Mouse (Mus musculus) spleen, adult 18-20 months (tissue): ENCODE data around the gene Chrnb1.
A peak's percentile ranks its signal among the peaks of the same experiment; 100 is the strongest.

ENCODE experiments used
- DNase-seq, 2 experiments: peaks; one replicate each; pipeline ENCODE4 v3.0.0; 2022; ENCODE audit warnings: mixed read lengths in 2 of 2

Gene Chrnb1

DNA sequence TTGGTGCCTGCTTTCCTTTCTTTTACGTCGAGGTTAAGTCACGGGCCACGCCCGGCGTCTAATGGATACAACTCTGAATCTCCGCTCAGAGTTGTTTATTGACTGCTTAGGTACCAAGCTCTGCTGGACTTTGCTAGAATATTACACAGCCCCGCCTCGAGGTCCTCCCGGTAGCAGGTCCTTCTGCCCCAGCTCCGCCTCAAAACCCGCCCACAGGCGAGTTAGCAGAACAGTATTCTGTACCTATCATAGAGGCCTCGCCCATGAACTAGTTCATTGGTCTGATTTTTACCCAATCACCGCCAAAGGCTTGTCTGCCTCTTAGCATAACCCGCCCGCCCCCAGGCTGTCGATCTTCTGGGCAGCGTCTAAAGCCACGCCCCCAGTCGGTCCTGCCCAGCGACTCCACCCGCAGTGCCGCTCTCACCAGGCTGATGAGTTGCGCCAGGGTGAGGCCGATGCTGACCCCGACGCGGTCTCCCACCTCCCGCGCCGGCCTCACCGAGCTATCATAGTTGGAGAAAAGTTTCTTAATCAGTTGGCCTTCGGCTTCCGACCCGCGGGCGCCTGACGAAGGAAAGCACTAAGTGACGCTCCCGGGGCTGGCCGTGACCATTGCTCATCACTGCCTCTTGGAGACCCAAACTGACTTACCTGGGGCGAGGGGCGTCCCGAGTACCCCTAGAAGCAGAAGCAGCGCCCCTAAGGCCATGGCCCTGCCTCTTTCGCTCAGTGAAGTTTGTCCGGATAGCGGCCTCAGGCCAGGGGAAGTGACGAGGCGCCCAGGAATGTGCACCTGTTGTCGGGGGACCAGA, at the start of gene Chrnb1:
TSS of gene Chrnb1 (minus strand) at position 776 of the 815 bp plus-strand sequence.
- DNase-seq: peak; percentile 90 to 92

GRCm38 (mm10) chr11:69838714-69839104, 43.0 kb upstream of the Chrnb1 start:
- DNase-seq: no peak

- peak; percentile 78 to 81 for DNase-seq
These were observed 42.4 kb upstream of the Chrnb1 start, which contains the start of gene Tmem256 for GRCm38 (mm10) chr11:69837952-69838713. Gene Tmem256 (plus strand): TSS chr11:69838514.

DNA sequence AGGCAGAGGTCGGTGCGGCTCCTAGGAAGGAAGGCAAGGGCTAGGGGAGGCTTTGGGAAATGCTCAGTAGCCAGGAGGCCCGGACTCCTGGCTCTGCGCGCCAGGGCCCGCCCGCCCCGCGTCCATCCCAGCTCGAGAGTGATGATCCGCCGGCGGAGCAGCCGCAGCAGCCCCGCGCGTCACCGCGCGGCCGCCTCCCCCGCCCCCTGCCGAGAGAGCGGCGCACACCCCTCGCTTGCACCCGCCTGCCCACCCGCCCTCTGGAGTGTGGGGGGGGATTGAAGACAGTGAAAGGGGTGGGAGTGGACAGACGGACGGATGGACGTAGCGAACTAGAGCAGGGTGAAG, 41.8 kb upstream of the Chrnb1 start, which contains the start of gene Nlgn2:
TSS of gene Nlgn2 (minus strand) at position 181 of the 348 bp plus-strand sequence.
- no peak for DNase-seq

DNA sequence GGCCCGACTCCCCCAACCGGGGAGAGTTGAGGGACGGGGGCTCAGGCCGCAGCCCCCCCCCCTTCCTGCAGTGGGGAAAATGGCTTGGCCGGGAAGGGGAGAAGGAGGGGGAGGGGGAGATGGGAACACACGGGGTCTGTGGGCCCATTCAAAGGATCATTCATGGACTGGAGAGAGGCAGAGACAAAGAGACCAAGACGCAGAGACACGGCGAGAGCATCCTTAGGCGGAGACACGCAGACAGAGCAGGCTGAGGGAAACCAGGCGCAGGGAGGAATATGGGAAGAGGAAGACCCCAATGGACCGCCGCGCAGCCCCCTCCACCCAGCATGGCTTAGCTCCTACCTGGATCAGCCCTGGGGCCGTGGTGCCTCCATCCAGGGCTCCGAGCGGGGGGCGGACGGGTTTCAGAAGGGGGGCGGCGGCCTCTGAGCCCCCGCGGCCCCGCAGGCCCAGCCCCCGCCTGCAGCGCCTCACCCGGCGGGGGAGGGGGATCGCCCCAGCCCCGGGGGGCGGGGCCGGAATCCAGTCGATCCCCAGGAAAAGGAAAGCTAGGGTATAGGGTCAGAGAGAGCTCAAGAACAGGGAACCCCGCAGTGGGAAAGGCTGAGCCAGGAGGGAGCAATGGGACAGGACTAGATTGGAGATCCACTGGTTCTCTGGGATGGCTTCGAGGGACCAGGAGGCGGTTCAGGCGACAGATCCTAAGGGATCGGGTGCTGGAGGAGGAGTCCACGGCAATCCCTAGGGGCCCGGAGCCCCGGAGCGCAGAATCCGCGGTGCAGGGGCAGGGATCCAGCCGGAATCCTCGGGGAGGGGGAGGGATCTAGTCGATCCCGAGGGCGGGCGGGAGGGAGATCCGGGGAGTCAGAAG, 41.2 kb upstream of the Chrnb1 start:
- DNase-seq: no peak

DNA sequence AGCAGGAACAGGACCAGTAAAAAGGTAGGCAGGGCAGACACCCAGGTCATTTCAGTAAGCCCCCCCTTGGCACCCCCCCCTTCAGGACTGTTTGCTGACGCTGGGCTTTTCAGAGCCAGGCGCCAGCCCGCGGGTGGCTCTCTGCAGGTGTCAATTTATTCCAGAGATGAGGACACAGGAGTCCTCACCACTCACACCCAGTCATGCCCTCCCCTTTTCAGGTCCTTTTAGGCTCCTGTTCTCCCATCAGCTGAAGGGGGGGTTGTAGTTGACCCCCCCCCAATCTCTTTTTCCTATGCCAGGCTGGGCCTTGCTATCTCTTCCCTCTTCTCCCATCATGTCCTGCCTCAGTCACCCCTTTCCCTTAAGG, 40.2 kb upstream of the Chrnb1 start:
- DNase-seq: no peak

DNA sequence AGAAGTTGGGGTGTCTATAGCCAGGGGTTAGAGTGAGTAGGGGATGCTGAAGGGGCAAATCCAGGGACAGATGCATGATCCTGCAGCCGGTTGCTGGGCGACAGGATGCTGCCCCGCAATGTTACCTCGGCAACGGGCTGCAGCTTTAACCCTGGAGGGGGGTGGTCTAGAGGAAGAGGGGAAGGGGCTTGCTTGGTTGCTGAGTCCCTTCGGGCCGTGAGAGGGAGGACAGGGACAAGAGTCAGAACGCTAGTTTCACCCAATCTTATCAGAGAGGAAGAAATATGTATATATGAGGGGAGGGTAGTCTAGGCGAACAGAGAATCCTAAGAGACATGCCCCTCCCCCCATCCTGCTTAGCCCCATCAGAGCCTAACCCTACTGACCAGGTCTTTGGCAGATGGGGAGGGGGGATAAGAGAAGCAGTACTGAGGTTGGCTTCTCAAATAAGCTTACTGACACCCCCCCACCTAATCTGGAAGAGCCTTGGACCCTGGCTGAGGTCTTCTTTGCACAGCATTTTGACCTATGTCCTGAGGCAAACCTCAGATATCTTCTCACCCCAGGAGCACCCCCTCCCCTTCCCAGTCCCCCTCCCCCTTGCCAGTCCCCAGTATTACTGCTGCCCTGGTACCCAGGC, 39.7 kb upstream of the Chrnb1 start:
- DNase-seq: no peak

DNA sequence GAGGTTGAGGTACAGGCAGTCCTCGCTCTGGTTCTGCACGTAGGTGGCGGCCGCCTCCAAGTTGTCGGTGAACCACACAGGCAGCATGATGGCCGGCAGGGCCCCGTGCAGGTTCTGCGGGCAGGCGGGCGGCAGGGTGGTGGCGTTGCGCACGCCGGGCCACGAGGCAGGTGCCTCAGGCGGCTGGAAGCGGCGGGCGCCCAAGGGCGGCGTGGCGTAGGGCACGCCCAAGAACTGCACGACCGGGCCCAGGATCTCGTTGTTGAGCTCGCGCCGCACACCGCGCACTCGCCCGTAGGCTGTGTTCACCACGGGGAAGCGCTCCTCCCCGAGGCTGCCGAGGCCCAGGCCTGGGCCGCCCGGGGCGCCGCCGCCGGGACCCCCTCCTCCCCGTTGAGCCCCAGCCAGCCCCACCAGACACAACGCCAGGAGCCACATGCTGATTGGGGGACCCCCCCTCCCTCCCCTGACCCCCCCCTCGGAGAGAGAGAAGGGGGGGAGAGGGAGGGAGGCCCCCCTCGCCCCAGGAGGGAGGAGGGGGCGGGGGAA, 38.3 kb upstream of the Chrnb1 start:
- DNase-seq: peak in 1 of 2 experiments; percentile 48

DNA sequence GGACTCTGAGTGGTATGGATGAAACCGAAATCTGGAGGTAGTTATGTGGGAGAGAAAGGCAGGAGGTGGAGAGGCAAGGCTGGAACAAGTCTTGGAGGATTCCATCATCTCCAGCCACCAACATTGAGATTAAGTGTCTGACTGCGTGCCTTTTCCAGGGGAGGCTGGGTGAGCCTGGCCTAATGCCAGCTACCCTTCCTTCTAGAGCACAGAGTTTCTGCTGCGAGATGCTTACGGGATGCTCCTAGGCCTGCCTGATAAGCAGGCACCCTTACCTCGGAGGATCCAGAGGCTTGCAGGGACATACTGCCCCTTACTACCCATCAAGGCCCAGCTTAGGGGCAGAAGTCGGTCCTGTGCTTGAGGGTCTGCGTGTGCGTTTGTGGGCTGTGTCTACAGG, 37.8 kb upstream of the Chrnb1 start:
- no peak for DNase-seq

DNA sequence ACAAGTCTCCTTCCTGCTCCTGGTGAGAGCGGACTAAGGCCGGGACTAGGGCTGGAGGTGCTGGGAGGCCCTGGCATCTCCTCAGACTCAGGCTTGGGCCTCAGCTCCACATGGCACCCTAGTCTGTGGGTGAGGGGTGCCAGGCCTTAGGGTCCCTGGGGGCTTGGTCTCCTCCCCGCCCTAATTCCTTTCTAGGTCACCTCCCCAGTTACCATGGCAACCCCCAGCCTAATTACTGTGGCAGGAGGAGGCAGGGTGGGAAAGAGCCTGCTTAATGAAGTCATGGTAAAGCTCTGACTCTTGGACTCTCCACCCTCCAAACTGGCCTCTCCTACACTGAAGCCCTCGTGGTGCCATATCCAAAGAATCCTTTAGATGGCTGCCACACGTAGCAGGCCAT, 33.1 kb upstream of the Chrnb1 start:
- DNase-seq: no peak

DNA sequence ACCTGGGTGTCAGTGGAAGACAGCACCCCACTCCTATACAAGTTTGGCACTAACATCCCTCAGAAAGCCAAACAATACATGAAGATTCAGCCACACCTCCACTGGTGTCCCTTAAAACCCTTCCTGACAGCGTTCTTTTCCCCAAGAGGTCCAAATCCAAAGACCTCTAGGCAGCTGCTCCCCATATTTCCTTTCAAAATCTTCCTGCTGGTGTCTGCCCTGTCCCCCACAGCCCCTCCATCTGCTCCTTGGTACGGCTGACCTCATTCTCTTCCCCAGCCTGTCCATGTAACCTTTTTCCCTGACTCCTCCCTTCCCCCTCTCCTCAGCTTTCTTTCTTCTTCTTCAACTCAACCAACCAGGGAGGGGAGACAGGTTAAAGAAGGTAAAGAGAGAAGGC, 27.7 kb upstream of the Chrnb1 start:
- no peak for DNase-seq

GRCm38 (mm10) chr11:69822080-69822479, 26.3 kb upstream of the Chrnb1 start, which contains the start of gene Spem1:
Gene Spem1 (minus strand): TSS chr11:69822180.
- DNase-seq: no peak

DNA sequence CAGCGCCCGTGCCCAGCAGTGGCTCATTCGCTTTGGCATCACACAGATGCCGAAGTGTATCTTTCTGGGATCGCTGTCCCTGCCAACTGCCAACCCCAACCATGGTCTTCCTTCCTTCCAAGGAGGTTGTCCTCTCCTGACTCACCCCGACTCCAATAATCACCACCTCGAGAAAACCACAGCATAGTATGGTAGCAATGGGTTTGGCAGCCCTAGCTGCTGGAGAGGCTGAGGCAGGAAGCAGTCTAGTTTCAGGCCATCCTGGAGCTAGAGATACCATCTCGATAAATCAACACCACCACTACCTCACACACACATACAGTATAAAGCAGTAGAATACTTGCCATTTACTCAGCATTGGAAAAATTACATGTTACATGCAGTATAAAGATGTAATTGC, 23.1 kb upstream of the Chrnb1 start:
- DNase-seq: no peak

DNA sequence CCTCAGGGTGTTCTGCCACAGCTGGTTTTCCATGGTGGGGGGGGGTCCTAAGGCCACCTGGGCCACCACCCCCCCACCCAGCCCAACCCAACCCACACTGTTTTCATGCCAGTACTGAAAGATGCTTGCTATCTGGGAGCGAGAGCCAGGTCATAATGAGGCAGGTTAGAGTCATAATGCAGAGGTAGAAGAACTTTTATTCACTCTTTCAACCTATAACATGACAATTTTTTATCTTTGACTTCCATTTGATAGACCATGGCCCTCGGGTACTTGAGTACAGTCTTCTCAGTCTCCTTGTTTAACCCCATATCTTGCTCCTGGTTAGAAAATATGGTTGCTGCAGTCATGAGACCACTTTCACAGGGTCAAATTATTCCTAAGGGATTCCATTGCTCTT, 22.6 kb upstream of the Chrnb1 start, which contains the start of gene Spem2:
TSS of gene Spem2 (minus strand) at position 101 of the 400 bp plus-strand sequence.
- DNase-seq: no peak

GRCm38 (mm10) chr11:69816520-69816919, 20.8 kb upstream of the Chrnb1 start:
- no peak for DNase-seq

- no peak for DNase-seq
These were observed 19.4 kb upstream of the Chrnb1 start, which contains the start of gene Gm39566 for GRCm38 (mm10) chr11:69815155-69815554. Gene Gm39566 (minus strand): TSS chr11:69815298.

- no peak for DNase-seq
These were observed 14.5 kb upstream of the Chrnb1 start for GRCm38 (mm10) chr11:69810280-69810679.

DNA sequence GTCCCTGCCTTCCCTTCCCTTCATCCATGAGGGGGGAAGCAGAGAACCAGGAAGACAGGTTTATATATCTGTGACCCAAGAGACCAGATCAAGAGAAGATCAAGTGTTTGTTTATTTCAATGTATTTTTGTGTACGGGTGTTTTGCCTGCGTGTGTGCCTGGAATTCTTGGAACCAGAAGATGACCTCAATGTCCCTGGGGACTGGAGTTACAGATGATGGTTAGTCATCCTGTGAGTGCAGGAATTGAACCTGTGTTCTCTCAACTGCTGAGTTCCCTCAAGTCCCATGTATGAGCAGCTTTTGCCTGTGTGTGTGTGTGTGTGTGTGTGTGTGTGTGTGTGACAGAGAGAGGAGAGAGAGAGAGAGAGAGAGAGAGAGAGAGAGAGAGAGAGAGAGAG, 11.9 kb upstream of the Chrnb1 start:
- DNase-seq: no peak

- DNase-seq: no peak
These were observed 10.6 kb upstream of the Chrnb1 start for GRCm38 (mm10) chr11:69806378-69806777.

DNA sequence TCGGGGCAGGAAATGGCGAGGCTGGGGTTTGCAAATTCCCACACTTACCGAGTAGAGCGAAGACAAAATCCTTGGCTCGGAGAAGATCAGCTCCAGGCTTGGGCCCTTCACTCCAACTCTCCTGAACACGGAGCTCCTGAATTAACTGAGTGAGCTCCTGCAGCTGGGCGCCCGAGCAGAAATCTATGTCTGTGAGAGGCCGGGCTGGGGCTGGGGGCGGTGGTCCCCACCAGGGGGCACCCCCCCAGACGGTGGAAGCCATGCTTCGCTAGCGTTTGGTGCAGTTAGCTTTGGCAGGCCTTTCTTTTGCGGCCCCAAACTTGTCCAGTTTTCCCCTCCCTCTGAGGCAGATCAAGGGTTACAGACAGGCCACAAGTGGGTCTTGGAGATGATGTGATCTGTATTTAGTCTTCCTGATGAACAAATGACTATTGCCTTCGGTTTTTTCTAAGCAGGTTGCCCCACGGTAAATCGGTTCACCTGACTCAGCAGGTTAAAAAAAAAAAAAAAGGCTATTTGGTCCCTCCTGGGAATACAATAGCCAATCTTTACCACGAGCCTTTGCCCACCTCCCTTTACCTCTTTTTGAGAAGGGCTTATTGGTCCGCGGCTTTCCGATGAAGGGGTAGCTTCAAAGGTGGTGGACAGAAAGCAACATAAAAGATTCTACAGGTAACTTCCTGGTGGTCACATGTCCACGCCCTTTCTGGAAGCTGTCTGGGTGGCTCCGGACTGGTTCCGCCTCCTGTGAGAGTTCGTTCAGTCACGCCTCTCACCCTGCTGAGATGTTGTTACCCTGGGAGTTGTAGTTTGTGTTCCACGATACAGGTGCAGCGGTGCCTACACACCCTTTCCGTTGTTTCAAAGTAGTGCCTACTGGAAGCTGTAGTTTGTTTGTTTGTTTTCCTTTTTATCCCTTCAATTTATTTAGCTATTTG, 9.5 kb upstream of the Chrnb1 start, which contains the start of gene Tmem102:
TSS of gene Tmem102 (minus strand) at position 653 of the 938 bp plus-strand sequence.
- no peak for DNase-seq

- DNase-seq: no peak
These were observed 8.9 kb upstream of the Chrnb1 start for GRCm38 (mm10) chr11:69804652-69804940.
